Mouse (Mus musculus): ENCODE measurements at regions not wholly inside any gene's neighbourhood (a gene's known extent, or its start where the extent isn't known, plus 50 kb on each side); places are given as distances from the start of the nearest gene placed in this dataset.

DNA sequence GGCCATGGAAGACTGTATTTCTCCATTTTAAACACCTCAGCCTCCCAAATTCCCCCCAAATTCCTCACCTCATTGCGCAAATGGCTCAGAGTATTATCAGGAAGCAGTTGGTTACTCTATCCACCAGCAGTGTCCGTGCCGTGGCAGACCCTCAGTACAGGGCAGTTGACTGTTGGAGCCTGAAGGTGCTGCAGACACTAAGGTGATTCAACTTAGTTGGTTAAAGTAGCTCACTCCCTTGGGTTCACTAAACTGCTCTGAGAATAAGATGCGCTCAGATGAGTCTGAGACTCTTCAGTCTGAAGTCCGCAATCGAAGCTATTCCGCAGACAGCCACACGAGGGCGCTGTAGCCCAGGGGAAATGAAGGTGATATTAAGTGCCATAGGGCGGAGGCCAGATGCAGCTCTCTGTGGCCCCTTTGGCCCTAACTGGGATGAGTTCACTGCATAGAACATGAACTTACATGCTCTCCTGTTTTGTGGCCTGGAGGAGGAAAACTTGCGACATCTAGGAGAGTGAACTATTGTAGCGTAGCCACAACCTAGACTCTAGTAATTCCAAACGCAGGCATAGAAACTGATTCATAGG is 62.9 kb downstream of the Amer3 start:
- Histone ChIP-seq H3K36me3 (ENCODE audit: control insufficient read depth, insufficient read depth, low read length, poor library complexity, severe bottlenecking) (no peaks in the 10 kb centered on the region), H3K27me3 (ENCODE audit: control insufficient read depth, insufficient read depth, low read length, poor library complexity, severe bottlenecking) (no peaks in the 10 kb centered on the region)
- DNase-seq (ENCODE audit: low read depth, low spot score), result peak; percentile 50

DNA sequence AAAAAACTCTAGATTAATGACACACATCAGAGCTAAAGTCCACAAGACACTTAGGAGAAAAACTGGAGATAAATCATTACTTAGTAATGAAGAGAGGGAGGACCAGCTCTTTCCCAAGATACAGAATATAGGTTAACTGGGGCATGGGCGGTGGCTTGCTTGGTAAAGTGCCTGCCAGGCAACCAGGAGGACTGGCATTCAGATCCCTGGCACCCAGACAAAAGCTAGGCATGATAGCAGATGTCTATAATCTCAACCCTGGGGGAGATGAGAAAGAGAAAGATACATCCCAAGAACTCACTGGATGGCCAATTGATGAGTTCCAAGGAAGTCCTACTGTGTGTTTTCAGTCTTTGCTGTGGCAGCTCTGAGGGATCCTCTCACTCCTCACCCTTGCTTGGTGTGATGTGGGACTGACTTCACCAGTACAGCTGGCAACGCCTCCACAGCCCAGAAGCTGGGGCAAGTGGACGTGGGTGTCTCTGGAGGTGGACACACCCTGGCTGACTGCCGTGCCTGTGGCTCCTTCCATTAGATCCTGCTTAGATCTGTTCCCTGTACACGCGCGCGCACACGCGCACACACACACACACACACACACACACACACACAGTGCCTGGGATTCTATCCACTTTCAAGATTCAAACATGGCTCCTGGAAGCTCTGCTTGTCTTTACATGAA is 74.6 kb downstream of the Amer3 start:
- Histone ChIP-seq H3K36me3 (ENCODE audit: control insufficient read depth, insufficient read depth, low read length, poor library complexity, severe bottlenecking) (no peaks in the 10 kb centered on the region), H3K27me3 (ENCODE audit: control insufficient read depth, insufficient read depth, low read length, poor library complexity, severe bottlenecking) (no peaks in the 10 kb centered on the region)
- no peak for DNase-seq (ENCODE audit: low read depth, low spot score)

DNA sequence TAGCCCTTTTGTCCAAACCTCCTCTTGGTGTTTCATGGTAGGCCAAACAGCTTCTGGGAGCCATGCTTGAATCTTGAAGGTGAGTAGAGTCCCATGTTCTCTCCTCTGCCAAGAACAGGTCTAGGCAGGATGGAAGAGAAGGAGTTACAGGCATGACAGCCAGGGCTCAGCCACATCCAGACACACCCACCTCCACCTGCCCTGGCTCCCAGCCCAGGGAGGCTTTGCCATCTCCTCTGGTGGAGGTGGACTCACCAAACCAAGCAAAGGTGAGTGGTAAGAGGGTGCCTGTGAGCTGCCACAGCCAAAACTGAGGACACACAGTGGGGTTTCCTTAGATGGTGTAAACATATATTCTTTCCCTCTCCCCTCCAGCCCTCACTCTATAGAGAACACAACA is 78.0 kb downstream of the Amer3 start:
- Histone ChIP-seq H3K27me3 (ENCODE audit: control insufficient read depth, insufficient read depth, low read length, poor library complexity, severe bottlenecking) (no peaks in the 10 kb centered on the region), H3K36me3 (ENCODE audit: control insufficient read depth, insufficient read depth, low read length, poor library complexity, severe bottlenecking) (no peaks in the 10 kb centered on the region)
- no peak for DNase-seq (ENCODE audit: low read depth, low spot score)

DNA sequence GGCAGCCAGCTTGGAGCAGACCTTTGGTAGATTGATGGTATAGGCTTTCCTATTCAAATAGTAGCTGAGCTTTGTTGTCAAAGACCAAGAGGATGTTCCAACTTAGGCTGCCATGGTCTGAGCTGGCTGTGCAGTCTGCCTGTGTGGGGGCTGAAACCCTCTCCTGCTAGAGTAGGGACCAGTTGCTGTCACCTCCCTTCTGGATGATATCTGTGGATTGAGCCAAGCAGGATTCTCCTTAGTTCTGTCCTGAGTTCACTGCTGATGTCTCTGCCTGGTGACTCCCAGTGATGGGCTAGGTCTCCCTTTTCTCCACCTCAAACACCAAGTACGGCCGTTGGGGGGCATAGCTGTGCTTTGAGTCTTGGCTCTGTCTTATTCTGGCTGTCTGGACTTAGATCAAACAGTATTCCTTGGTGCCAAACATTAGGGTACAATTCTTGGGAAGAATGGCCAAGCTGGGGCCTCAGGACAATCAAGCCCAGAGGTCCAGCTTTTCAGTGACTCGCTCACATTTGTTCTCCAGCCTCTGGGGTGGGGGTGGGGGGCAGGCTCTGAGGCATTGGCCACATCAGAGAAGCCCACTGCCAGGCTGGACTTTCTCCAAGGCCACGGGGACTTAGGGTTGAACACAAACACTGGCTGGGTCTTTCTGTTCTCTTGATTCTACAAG is 84.6 kb downstream of the Amer3 start:
- no peaks in the 10 kb centered on the region for H3K36me3 ChIP-seq (ENCODE audit: control insufficient read depth, insufficient read depth, low read length, poor library complexity, severe bottlenecking)
- H3K27me3 ChIP-seq (ENCODE audit: control insufficient read depth, insufficient read depth, low read length, poor library complexity, severe bottlenecking), result no peaks in the 10 kb centered on the region
- no peak for DNase-seq (ENCODE audit: low read depth, low spot score)

DNA sequence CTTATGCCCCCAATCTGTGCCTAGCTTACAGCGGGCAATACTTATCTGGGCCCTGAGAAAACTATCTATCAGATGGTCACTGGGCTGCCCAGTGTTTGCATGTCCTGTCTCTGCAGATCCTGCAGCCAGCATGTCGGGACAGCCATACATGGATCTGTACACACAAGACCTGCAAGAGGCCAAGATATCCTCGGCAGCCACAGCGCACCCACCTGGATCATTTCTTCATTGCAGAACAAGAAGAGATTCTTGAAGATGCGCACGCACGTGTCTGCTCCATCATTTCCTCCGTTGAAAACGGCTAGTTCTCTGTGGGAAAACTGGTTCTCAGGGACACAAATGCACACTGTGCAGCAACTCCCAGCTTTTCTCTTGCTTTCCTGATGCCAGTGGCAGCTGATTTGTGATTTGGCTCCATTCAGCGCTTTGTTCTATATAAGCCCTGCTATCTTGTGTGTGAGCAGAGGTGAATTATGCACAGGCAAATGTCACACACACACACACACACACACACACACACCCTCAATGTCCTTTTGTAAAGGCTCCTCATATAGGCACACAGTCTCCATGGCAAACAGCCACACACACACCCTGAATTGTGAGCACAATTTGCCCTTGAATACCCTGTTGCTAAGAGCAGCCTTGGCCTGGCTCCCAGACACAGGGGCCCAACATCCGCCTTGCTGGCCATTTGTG is 85.5 kb downstream of the Amer3 start:
- H3K36me3 ChIP-seq (ENCODE audit: control insufficient read depth, insufficient read depth, low read length, poor library complexity, severe bottlenecking), result no peaks in the 10 kb centered on the region
- DNase-seq (ENCODE audit: low read depth, low spot score), result no peak
- no peaks in the 10 kb centered on the region for H3K27me3 ChIP-seq (ENCODE audit: control insufficient read depth, insufficient read depth, low read length, poor library complexity, severe bottlenecking)

DNA sequence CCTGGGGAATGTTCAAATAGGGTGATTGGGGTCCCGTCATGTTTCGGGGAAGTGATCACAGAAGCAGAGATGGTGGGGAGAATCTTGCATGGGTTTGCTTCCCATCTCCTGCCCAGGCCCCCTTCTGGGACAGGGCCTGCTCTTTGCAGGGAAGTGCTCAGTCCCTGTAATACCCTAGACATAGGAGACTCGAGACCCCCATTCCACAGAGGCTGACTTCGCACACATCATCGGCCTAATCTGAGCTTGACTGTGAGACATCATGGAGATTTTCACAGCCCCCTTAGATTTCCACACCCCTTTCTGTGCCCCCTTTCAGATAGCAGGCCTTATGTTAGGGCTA is 86.0 kb downstream of the Amer3 start:
- Histone ChIP-seq H3K36me3 (ENCODE audit: control insufficient read depth, insufficient read depth, low read length, poor library complexity, severe bottlenecking) (no peaks in the 10 kb centered on the region), H3K27me3 (ENCODE audit: control insufficient read depth, insufficient read depth, low read length, poor library complexity, severe bottlenecking) (no peaks in the 10 kb centered on the region)
- no peak for DNase-seq (ENCODE audit: low read depth, low spot score)

DNA sequence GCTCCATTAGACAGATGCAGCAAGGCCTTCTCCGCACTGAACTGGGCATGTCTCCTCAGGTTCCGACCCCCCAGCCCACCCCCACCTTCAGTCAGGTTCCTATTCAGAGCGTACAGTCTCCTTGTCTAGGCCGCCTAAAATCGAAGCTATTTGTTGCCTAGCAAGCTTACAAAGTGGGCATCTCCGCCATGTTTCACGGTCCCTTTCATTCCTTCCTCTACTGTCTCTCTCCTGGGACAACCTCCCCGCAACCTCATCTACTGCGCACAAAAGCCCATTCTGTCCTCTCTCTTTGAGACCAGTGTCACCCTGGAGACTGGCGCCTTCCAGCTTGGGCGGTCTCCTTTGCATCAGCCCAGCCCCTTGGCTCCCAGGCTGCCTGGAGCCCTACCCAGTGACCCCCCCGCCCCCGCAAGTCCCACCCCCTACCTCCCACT is 86.8 kb downstream of the Amer3 start:
- H3K27me3 ChIP-seq (ENCODE audit: control insufficient read depth, insufficient read depth, low read length, poor library complexity, severe bottlenecking), result no peaks in the 10 kb centered on the region
- H3K36me3 ChIP-seq (ENCODE audit: control insufficient read depth, insufficient read depth, low read length, poor library complexity, severe bottlenecking), result no peaks in the 10 kb centered on the region
- no peak for DNase-seq (ENCODE audit: low read depth, low spot score)

DNA sequence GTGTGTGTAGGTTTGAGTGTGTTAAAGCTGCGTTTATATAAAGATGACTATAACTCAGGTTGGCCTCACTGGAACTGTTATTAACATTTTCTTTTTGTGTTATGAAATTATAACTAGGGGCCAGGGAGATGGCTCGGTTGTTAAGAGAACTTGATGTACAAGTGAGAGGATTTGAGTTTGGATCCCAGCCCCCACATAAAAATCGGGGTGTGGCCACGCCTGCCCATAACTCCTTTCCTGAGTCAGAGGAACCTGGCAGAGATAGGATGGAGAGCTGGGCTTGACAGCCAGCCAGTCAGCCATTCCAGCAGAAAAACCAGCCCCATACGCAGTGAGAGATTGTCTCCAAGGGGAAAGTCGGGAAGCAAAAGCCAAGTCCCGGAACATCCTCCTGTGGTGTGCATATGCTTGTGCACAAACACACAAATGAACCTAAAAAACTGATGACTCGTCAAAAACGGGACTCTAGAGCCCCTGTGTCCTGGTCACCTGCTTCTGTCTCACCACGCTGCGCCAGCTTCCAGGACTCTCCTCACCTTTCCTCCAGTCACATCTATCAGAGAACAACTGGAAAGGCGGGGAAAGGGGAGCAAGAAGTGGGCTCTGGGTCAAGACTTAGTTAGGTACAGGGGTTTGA is 97.8 kb downstream of the Amer3 start:
- Histone ChIP-seq H3K27me3 (ENCODE audit: control insufficient read depth, insufficient read depth, low read length, poor library complexity, severe bottlenecking) (no peaks in the 10 kb centered on the region), H3K36me3 (ENCODE audit: control insufficient read depth, insufficient read depth, low read length, poor library complexity, severe bottlenecking) (no peaks in the 10 kb centered on the region)
- no peak for DNase-seq (ENCODE audit: low read depth, low spot score)

DNA sequence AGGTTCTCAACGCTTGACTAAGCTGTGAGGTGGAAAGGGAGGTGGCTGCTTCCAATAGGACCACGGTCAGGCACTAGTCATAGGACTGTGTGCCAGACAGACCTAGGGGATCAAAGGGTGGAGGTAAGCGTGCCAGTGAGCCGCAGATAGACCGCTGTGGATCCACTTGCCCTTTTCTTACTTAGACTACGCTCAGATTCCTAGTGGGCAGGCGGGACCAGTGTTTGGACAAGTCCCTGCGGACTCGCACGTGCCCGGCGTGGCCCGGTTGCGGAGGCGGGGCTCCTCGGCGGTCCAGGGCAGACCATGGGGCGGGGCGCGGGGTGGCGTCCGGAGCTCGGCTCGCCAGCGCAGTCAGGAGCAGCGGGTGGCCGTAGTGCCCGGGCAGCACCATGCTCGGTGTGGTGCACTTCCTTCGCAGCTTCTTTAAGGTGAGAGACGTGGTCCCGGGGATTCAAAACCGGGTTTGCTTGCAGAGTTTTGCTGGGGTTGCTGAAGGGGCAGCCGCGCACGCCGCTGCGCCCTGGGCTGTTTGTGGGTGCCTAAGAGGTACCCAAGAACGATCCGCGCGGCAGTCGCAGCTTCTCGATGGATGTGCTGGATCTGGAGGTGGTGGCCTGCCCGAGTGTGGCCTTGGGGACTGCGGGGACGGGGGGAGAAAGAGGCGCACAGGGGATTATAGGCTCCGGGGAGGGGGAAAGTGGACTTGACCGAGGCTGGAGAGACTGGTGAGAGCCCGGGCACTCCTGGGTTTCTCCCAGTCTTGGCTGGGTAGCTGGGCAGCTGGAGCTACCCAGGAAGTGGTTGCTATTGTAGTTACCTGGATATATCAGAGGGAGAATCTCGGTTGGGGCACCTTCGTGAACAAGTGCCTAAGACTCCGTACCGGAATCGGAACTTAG is 98.6 kb downstream of the Amer3 start:
- Histone ChIP-seq H3K36me3 (ENCODE audit: control insufficient read depth, insufficient read depth, low read length, poor library complexity, severe bottlenecking) (no peaks in the 10 kb centered on the region), H3K27me3 (ENCODE audit: control insufficient read depth, insufficient read depth, low read length, poor library complexity, severe bottlenecking) (no peaks in the 10 kb centered on the region)
- no peak for DNase-seq (ENCODE audit: low read depth, low spot score)

DNA sequence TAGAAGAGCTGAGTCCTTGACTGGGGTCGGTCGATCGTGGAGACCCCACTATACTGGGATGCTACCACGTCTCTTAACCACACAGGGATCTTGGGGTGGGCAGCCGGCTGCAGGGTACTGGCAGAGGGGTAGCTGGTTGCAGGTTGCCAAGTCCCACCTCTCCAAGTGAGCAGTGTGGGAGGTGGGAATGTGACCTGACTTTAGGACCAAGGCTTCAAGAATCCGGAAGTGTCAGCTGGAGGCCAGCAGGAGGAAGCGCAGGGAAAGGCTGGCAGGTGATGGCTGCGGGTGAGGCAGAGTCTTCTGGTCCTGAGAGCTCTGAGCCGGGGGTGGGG is 99.2 kb downstream of the Amer3 start:
- Histone ChIP-seq H3K36me3 (ENCODE audit: control insufficient read depth, insufficient read depth, low read length, poor library complexity, severe bottlenecking) (no peaks in the 10 kb centered on the region), H3K27me3 (ENCODE audit: control insufficient read depth, insufficient read depth, low read length, poor library complexity, severe bottlenecking) (no peaks in the 10 kb centered on the region)
- DNase-seq (ENCODE audit: low read depth, low spot score), result no peak

DNA sequence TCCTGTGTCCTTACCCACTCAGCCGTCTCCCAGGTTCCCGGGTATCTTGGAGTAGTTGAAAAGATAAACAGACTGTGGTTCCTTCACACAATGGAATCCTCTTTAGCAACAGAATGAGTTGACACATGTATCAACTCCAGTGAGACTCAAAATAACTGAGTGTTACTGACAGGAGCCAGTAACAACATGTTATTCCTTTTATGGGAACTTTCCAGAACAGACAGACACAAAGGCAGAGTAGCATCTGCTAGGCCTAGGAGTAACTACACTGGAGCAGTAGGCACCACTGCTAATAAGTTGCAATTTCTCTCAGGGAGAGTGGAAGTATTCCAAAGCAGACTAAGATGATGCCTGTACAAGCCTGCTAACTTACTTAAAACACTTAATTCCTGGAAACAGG is 107.1 kb downstream of the Amer3 start:
- no peak for DNase-seq (ENCODE audit: low read depth, low spot score)
- H3K27me3 ChIP-seq (ENCODE audit: control insufficient read depth, insufficient read depth, low read length, poor library complexity, severe bottlenecking), result no peaks in the 10 kb centered on the region
- H3K36me3 ChIP-seq (ENCODE audit: control insufficient read depth, insufficient read depth, low read length, poor library complexity, severe bottlenecking), result no peaks in the 10 kb centered on the region

DNA sequence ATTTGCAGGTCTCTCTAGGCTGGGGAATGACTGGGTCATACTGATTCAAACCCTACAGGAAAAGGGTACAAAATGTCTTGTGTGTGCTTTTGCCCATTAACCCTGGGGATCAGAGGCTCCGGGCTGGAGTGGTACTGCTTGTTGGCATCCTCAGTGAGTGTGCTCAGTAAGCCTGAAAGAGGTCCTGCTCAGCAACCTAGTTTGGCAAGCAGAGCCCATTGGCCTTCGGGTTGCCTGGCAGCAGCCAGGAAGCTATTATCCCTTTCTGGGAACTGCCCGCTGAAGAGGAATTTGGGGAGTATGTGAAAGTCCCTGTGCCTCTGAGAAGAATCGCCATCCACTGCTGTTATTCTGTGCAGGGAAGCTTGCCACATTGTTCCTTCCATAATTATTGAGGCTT is 117.1 kb downstream of the Amer3 start:
- Histone ChIP-seq H3K36me3 (ENCODE audit: control insufficient read depth, insufficient read depth, low read length, poor library complexity, severe bottlenecking) (no peaks in the 10 kb centered on the region), H3K27me3 (ENCODE audit: control insufficient read depth, insufficient read depth, low read length, poor library complexity, severe bottlenecking) (no peaks in the 10 kb centered on the region)
- no peak for DNase-seq (ENCODE audit: low read depth, low spot score)

DNA sequence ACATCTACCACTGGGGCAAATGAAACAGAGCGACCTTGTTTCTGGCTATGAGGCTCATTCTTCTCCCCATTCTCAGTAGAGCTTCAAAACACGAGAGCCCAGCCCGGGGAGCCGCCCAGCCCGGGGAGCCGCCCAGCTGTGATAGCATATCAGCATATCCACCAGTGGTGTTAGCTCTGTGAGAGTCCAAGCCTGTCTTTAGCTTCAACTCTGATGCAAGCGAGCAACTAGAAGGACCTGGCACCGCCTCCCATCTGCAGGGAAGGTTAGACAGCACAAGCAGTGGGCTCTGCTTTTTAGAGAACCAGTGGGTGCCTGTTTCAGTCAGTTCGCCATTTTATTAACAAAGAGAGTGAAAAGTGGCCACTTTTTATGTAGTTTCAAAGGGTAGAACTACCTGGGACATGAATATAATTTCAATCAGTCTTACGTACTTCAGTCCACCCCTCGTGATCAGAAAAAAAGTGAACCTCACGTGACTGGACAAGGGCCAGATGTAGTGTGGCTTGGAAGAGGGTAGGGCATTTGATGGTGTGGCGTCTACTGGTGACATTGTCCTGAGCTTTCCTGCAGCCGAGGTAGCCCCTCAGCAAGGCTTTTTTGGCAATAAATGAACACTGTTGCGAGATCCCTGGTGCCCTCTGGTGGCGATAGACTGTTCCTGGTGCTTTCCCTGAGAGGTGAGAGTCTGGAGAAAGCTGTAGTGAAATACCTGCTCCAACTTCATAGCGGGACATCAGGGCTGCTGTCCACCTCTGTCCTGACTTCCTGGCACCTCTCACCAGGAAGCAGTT is 121.0 kb downstream of the Amer3 start:
- peak; percentile 34 for DNase-seq (ENCODE audit: low read depth, low spot score)
- Histone ChIP-seq H3K36me3 (ENCODE audit: control insufficient read depth, insufficient read depth, low read length, poor library complexity, severe bottlenecking) (no peaks in the 10 kb centered on the region), H3K27me3 (ENCODE audit: control insufficient read depth, insufficient read depth, low read length, poor library complexity, severe bottlenecking) (no peaks in the 10 kb centered on the region)
